Mouse (Mus musculus): ENCODE measurements around the gene Zfp385b.

The Zfp385b gene

GRCm38 (mm10) chr2:77819539-77819938, at the start of gene Zfp385b:
Gene Zfp385b, minus strand, starts transcription at chr2:77819639.
- no peak for DNase-seq (ENCODE audit: extremely low spot score, low spot score)

GRCm38 (mm10) chr2:77863934-77864333, 44.5 kb upstream of the Zfp385b start:
- peak; percentile 43 for DNase-seq (ENCODE audit: extremely low spot score, low spot score)

- DNase-seq (ENCODE audit: extremely low spot score, low spot score): no peak
Observed at GRCm38 (mm10) chr2:77863522-77863921, 44.1 kb upstream of the Zfp385b start.

GRCm38 (mm10) chr2:77841464-77841863, 22.0 kb upstream of the Zfp385b start:
- no peak for DNase-seq (ENCODE audit: extremely low spot score, low spot score)

GRCm38 (mm10) chr2:77839587-77839986, 20.1 kb upstream of the Zfp385b start:
- DNase-seq (ENCODE audit: extremely low spot score, low spot score): no peak

- no peak for DNase-seq (ENCODE audit: extremely low spot score, low spot score)
Observed at GRCm38 (mm10) chr2:77838688-77839087, 19.2 kb upstream of the Zfp385b start.

GRCm38 (mm10) chr2:77835781-77836180, 16.3 kb upstream of the Zfp385b start:
- DNase-seq (ENCODE audit: extremely low spot score, low spot score): no peak

- DNase-seq (ENCODE audit: extremely low spot score, low spot score): no peak
Observed at GRCm38 (mm10) chr2:77826133-77826828, 6.8 kb upstream of the Zfp385b start.

- DNase-seq (ENCODE audit: extremely low spot score, low spot score): no peak
Observed at GRCm38 (mm10) chr2:77823026-77823425, 3.6 kb upstream of the Zfp385b start.

GRCm38 (mm10) chr2:77817357-77817894, 2.0 kb downstream of the Zfp385b start:
- no peak for DNase-seq (ENCODE audit: extremely low spot score, low spot score)

GRCm38 (mm10) chr2:77816413-77817314, 2.8 kb downstream of the Zfp385b start:
- DNase-seq (ENCODE audit: extremely low spot score, low spot score): peak; percentile 69

GRCm38 (mm10) chr2:77815775-77816412, 3.5 kb downstream of the Zfp385b start:
- no peak for DNase-seq (ENCODE audit: extremely low spot score, low spot score)

GRCm38 (mm10) chr2:77814896-77815295, 4.5 kb downstream of the Zfp385b start:
- no peak for DNase-seq (ENCODE audit: extremely low spot score, low spot score)

- DNase-seq (ENCODE audit: extremely low spot score, low spot score): no peak
Observed at GRCm38 (mm10) chr2:77813029-77813428, 6.4 kb downstream of the Zfp385b start.

- DNase-seq (ENCODE audit: extremely low spot score, low spot score): no peak
Observed at GRCm38 (mm10) chr2:77810748-77811147, 8.7 kb downstream of the Zfp385b start.

- DNase-seq (ENCODE audit: extremely low spot score, low spot score): no peak
Observed at GRCm38 (mm10) chr2:77804781-77805180, 14.7 kb downstream of the Zfp385b start.

GRCm38 (mm10) chr2:77802291-77802690, 17.1 kb downstream of the Zfp385b start:
- DNase-seq (ENCODE audit: extremely low spot score, low spot score): no peak

- DNase-seq (ENCODE audit: extremely low spot score, low spot score): no peak
Observed at GRCm38 (mm10) chr2:77801430-77801829, 18.0 kb downstream of the Zfp385b start.

- DNase-seq (ENCODE audit: extremely low spot score, low spot score): no peak
Observed at GRCm38 (mm10) chr2:77801009-77801408, 18.4 kb downstream of the Zfp385b start.

- DNase-seq (ENCODE audit: extremely low spot score, low spot score): no peak
Observed at GRCm38 (mm10) chr2:77797233-77797632, 22.2 kb downstream of the Zfp385b start.

GRCm38 (mm10) chr2:77795859-77796552, 23.4 kb downstream of the Zfp385b start:
- DNase-seq (ENCODE audit: extremely low spot score, low spot score): no peak
